Mouse (Mus musculus) MEL (cell line): ENCODE results near the gene Spg11. TPM values are rescaled to one million over a fixed set of nuclear protein-coding genes. Genes with fewer than 3 reads are reported as not detected.

Experiments used
- DNase-seq: peaks from one replicate; pipeline ENCODE4 v3.0.0; 2011; ENCODE audit warnings: low read depth, low spot score
- H3K27ac ChIP-seq: 2 replicates; pipeline ENCODE4 v1.5.1; 2012; ENCODE audit warnings: low read depth, mild to moderate bottlenecking, control low read depth, low read length, moderate library complexity; ENCODE audit not compliant: control insufficient read depth
- H3K27me3 ChIP-seq, 2 experiments: fragments of 150-350 bp in 1 of 2; sonication (generic) in 1 of 2; 2 replicates each; pipeline ENCODE4 v1.6.1; 2012; ENCODE audit warnings: low read length in 2 of 2, mild to moderate bottlenecking in 2 of 2, improper control_type of control experiment in 1 of 2, moderate library complexity in 1 of 2; ENCODE audit not compliant: insufficient read depth in 2 of 2, control insufficient read depth in 1 of 2
- H3K36me3 ChIP-seq, 2 experiments: 2 replicates each; pipeline ENCODE4 v1.6.1; 2012 to 2014; ENCODE audit warnings: low read length in 2 of 2, improper control_type of control experiment in 1 of 2, inconsistent platforms in 1 of 2, mild to moderate bottlenecking in 1 of 2; ENCODE audit not compliant: insufficient read depth in 2 of 2, control insufficient read depth in 1 of 2
- H3K4me1 ChIP-seq, 2 experiments: fragments of 150-350 bp in 1 of 2; sonication (generic) in 1 of 2; 2 replicates each; pipeline ENCODE4 v1.6.1; 2012; ENCODE audit warnings: low read length in 2 of 2, improper control_type of control experiment in 1 of 2, mild to moderate bottlenecking in 1 of 2; ENCODE audit not compliant: insufficient read depth in 2 of 2, control insufficient read depth in 1 of 2
- H3K4me3 ChIP-seq, 2 experiments: fragments of 150-350 bp in 1 of 2; sonication (generic) in 1 of 2; 2 replicates each; pipeline ENCODE4 v1.5.1; 2012; ENCODE audit warnings: low read depth in 2 of 2, low read length in 2 of 2, mild to moderate bottlenecking in 2 of 2, moderate library complexity in 2 of 2, control low read depth in 1 of 2, improper control_type of control experiment in 1 of 2; ENCODE audit not compliant: control insufficient read depth in 1 of 2, insufficient read depth in 1 of 2
- H3K79me2 ChIP-seq: 2 replicates; pipeline ENCODE4 v1.6.1; 2012; ENCODE audit warnings: mild to moderate bottlenecking, low read length, moderate library complexity; ENCODE audit not compliant: control insufficient read depth, poor library complexity, insufficient read depth
- H3K9ac ChIP-seq: 2 replicates; pipeline ENCODE4 v1.6.1; 2012; ENCODE audit warnings: low read depth, mild to moderate bottlenecking, control low read depth, low read length, moderate library complexity; ENCODE audit not compliant: control insufficient read depth, poor library complexity, severe bottlenecking
- H3K9me3 ChIP-seq: fragments of 150-350 bp; sonication (generic); replicated peaks from 2 replicates; pipeline ENCODE4 v1.6.1; 2012; ENCODE audit warnings: mild to moderate bottlenecking, low read length, improper control_type of control experiment, moderate library complexity; ENCODE audit not compliant: insufficient read depth
- CTCF ChIP-seq, 3 experiments: IDR thresholded peaks in 2 of 3; conservative IDR thresholded peaks in 1 of 3; 2 replicates each; pipeline ENCODE4 v1.5.1; 2011 to 2012; ENCODE audit warnings: low read length in 3 of 3, low read depth in 2 of 3, mild to moderate bottlenecking in 2 of 3, improper control_type of control experiment in 1 of 3, inconsistent platforms in 1 of 3, mixed read lengths in 1 of 3, moderate library complexity in 1 of 3; ENCODE audit not compliant: control insufficient read depth in 1 of 3, insufficient read depth in 1 of 3, poor library complexity in 1 of 3, severe bottlenecking in 1 of 3
- E2F4 ChIP-seq: IDR thresholded peaks from 2 replicates; pipeline ENCODE4 v1.6.1; 2011; ENCODE audit warnings: low read depth, low read length, improper control_type of control experiment, borderline replicate concordance
- EP300 ChIP-seq, 2 experiments: IDR thresholded peaks; 2 replicates each; pipeline ENCODE4 v1.6.1; 2011; ENCODE audit warnings: improper control_type of control experiment in 2 of 2, low read length in 2 of 2, low read depth in 1 of 2, mild to moderate bottlenecking in 1 of 2
- GATA1 ChIP-seq: IDR thresholded peaks from 2 replicates; pipeline ENCODE4 v1.6.1; 2011; ENCODE audit warnings: low read depth, low read length, improper control_type of control experiment
- HCFC1 ChIP-seq: IDR thresholded peaks from 2 replicates; pipeline ENCODE4 v1.6.1; 2012; ENCODE audit warnings: low read depth, mild to moderate bottlenecking, inconsistent platforms, low read length, improper control_type of control experiment, moderate library complexity
- JUND ChIP-seq: IDR thresholded peaks from 2 replicates; pipeline ENCODE4 v1.6.1; 2011; ENCODE audit warnings: low read depth, mild to moderate bottlenecking, improper control_type of control experiment, low read length
- KAT2A ChIP-seq: conservative IDR thresholded peaks from 2 replicates; pipeline ENCODE4 v1.6.1; 2012; ENCODE audit warnings: low read depth, low read length, improper control_type of control experiment, inconsistent platforms
- MAFK ChIP-seq: IDR thresholded peaks from 2 replicates; pipeline ENCODE4 v1.6.1; 2011; ENCODE audit warnings: low read depth, mild to moderate bottlenecking, low read length, improper control_type of control experiment, borderline replicate concordance
- MAZ ChIP-seq: IDR thresholded peaks from 2 replicates; pipeline ENCODE4 v1.6.1; 2012; ENCODE audit warnings: low read depth, mild to moderate bottlenecking, inconsistent platforms, low read length, improper control_type of control experiment
- MEF2A ChIP-seq: IDR thresholded peaks from 2 replicates; pipeline ENCODE4 v1.6.1; 2014; ENCODE audit warnings: low read depth, mild to moderate bottlenecking, inconsistent platforms, low read length, improper control_type of control experiment; ENCODE audit not compliant: poor library complexity, insufficient replicate concordance, severe bottlenecking; ENCODE audit errors: extremely low read depth
- MYB ChIP-seq: IDR thresholded peaks from 2 replicates; pipeline ENCODE4 v1.6.1; 2011; ENCODE audit warnings: mild to moderate bottlenecking, low read depth, low read length, improper control_type of control experiment
- MYC ChIP-seq: IDR thresholded peaks from 2 replicates; pipeline ENCODE4 v1.6.1; 2011; ENCODE audit warnings: low read depth, mild to moderate bottlenecking, low read length, improper control_type of control experiment, moderate library complexity
- NRF1 ChIP-seq: IDR thresholded peaks from 2 replicates; pipeline ENCODE4 v1.6.1; 2014; ENCODE audit warnings: low read depth, mild to moderate bottlenecking, inconsistent platforms, low read length, improper control_type of control experiment, moderate library complexity; ENCODE audit not compliant: poor library complexity, insufficient read depth, severe bottlenecking
- POLR2A ChIP-seq, 2 experiments: IDR thresholded peaks; 2 replicates each; pipeline ENCODE4 v1.6.1; 2011 to 2012; ENCODE audit warnings: low read length in 2 of 2, mild to moderate bottlenecking in 2 of 2, control low read depth in 1 of 2, improper control_type of control experiment in 1 of 2, low read depth in 1 of 2, moderate library complexity in 1 of 2; ENCODE audit not compliant: control insufficient read depth in 1 of 2, insufficient read depth in 1 of 2, poor library complexity in 1 of 2
- POLR2AphosphoS5 ChIP-seq: IDR thresholded peaks from 2 replicates; pipeline ENCODE4 v1.6.1; 2012; ENCODE audit warnings: low read depth, borderline replicate concordance, mild to moderate bottlenecking, inconsistent platforms, low read length, moderate library complexity, mixed read lengths
- RAD21 ChIP-seq: IDR thresholded peaks from 2 replicates; pipeline ENCODE4 v1.6.1; 2011; ENCODE audit warnings: mild to moderate bottlenecking, low read depth, low read length, improper control_type of control experiment
- RCOR1 ChIP-seq: IDR thresholded peaks from 2 replicates; pipeline ENCODE4 v1.6.1; 2012; ENCODE audit warnings: low read depth, mild to moderate bottlenecking, inconsistent platforms, low read length, improper control_type of control experiment
- TBP ChIP-seq: IDR thresholded peaks from 2 replicates; pipeline ENCODE4 v1.8.0; 2011; ENCODE audit warnings: low read depth, low read length, improper control_type of control experiment
- USF2 ChIP-seq, 2 experiments: IDR thresholded peaks; 2 replicates each; pipeline ENCODE4 v1.6.1; 2011 to 2012; ENCODE audit warnings: improper control_type of control experiment in 2 of 2, low read length in 2 of 2, borderline replicate concordance in 1 of 2, inconsistent platforms in 1 of 2, low read depth in 1 of 2, mild to moderate bottlenecking in 1 of 2; ENCODE audit not compliant: insufficient read depth in 1 of 2
- ZC3H11A ChIP-seq: IDR thresholded peaks from 2 replicates; pipeline ENCODE4 v1.6.1; 2012; ENCODE audit warnings: low read depth, mild to moderate bottlenecking, inconsistent platforms, low read length, improper control_type of control experiment
- ZNF384 ChIP-seq: IDR thresholded peaks from 2 replicates; pipeline ENCODE4 v1.6.1; 2012; ENCODE audit warnings: low read depth, mild to moderate bottlenecking, inconsistent platforms, low read length, improper control_type of control experiment
- polyA plus RNA-seq, 2 experiments: library from polyadenylated mRNA; stranded (reverse) in 1 of 2; unstranded in 1 of 2; fragments of >175 nt in 1 of 2; fragments of >200 nt in 1 of 2; gene quantifications; 2 replicates each; pipeline versions ENCODE4 v1.2.1 to v1.2.4; 2012; ENCODE audit warnings: low replicate concordance in 2 of 2, low read depth in 1 of 2; ENCODE audit not compliant: insufficient read length in 2 of 2, insufficient read depth in 1 of 2, missing spikeins in 1 of 2
- total RNA-seq: library from RNA; depleted of rRNA; stranded (reverse); fragments of 300-350 nt; gene quantifications from 2 replicates; pipeline ENCODE4 v1.2.3, GENCODE M21; 2012

The Spg11 gene
- total and polyA plus RNA-seq, 3 experiments = 5.9 to 6.9 TPM; not detected in 1

DNA sequence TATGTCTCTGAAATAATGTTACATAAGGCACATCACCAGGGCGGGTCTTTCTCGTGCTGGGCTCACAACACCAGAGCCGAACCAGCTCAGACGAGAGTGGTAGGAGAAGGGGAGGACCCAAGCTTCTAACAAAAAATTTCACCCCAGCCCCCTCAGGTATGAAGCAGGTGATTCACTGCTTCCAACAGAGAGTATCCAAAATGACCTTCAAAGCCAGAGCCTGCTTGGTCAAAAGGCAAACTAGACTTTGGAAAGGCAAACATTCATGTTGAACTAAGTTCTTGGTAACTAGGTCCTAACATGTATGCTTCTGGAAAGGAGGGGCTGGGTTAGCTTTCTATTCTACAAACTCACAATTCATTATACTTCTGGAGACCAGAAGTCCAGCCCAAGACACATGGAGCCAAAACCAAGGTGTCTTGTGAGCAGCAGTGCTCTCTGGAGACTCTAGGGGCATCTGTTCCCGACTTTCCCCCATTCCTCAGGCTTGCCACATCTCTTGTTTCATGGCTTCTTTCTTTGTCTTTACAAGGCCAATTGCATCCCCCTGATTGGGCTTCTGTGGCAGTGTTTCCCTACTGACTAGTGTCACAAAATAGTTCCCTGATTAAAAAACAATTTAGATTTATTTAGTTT lies 23.3 kb upstream of the Spg11 start:
- Histone ChIP-seq H3K27ac (no peak overlapping the region), H3K36me3 (peaks cover 0 to 20% of the 10 kb centered on the region in 2 experiments; a peak in 2 of 4 replicates), H3K9ac (no peak overlapping the region), H3K27me3 (no peaks in the 10 kb centered on the region), H3K4me1 (peaks cover 11 to 19% of the 10 kb centered on the region in 2 experiments), H3K9me3 (no peaks in the 10 kb centered on the region), H3K4me3 (no peak overlapping the region), H3K79me2 (no peaks in the 10 kb centered on the region)
- TF ChIP-seq POLR2A (IDR thresholded peaks at IDR 0.05; ENCODE audit: control insufficient read depth in 1 of 2, insufficient read depth in 1 of 2, low read depth in 1 of 2, low read length in 2 of 2, poor library complexity in 1 of 2) (no peak), KAT2A (no peak), CTCF (IDR thresholded peaks at IDR 0.05 in 2 of 3, conservative IDR thresholded peaks at IDR 0.05 in 1 of 3; ENCODE audit: control insufficient read depth in 1 of 3, insufficient read depth in 1 of 3, low read depth in 2 of 3, low read length in 3 of 3, poor library complexity in 1 of 3, severe bottlenecking in 1 of 3) (0 out of 6 replicates have a peak, but pooled peaks of 1 of the 3 experiments have one; percentile 5)
- no peak for DNase-seq

DNA sequence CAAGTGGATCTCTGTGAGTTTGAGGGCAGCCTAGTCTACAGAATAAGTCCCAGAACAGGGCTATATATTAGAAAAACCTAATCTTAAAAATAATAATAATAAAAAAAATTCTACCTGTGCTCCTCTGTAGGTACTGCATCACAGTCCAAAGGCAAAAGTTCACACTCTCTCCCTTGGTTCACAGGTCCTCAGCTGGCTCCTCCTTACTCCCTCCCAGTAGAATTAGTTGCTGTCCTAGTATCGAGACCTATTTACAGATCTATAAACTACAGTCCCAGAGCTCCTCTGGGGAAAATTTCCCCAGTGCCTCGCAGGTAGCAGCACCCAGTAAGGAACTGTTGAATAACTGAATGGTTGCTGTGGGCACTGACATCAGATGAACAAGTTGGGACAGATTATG lies 22.6 kb upstream of the Spg11 start:
- Histone ChIP-seq H3K9ac (no peak overlapping the region), H3K9me3 (no peaks in the 10 kb centered on the region), H3K4me1 (peaks cover 7 to 17% of the 10 kb centered on the region in 2 experiments), H3K36me3 (peaks cover 0 to 18% of the 10 kb centered on the region in 2 experiments; a peak in 2 of 4 replicates), H3K27ac (no peak overlapping the region), H3K27me3 (no peaks in the 10 kb centered on the region), H3K4me3 (no peak overlapping the region), H3K79me2 (no peaks in the 10 kb centered on the region)
- TF ChIP-seq MYC = no peak
- no peak for TF ChIP-seq NRF1
- TF ChIP-seq RAD21 = no peak
- TF ChIP-seq GATA1 = no peak
- no peak for TF ChIP-seq ZNF384
- TF ChIP-seq JUND = no peak
- no peak for TF ChIP-seq ZC3H11A
- no peak for TF ChIP-seq MAZ
- no peak for TF ChIP-seq EP300 (IDR thresholded peaks at IDR 0.05; ENCODE audit: low read depth in 1 of 2, low read length in 2 of 2)
- no peak for TF ChIP-seq USF2 (IDR thresholded peaks at IDR 0.05; ENCODE audit: borderline replicate concordance in 1 of 2, insufficient read depth in 1 of 2, low read depth in 1 of 2, low read length in 2 of 2)
- no peak for TF ChIP-seq MAFK
- no peak for TF ChIP-seq POLR2AphosphoS5
- no peak for TF ChIP-seq E2F4
- TF ChIP-seq TBP = no peak
- TF ChIP-seq RCOR1 = no peak
- TF ChIP-seq POLR2A (IDR thresholded peaks at IDR 0.05; ENCODE audit: control insufficient read depth in 1 of 2, insufficient read depth in 1 of 2, low read depth in 1 of 2, low read length in 2 of 2, poor library complexity in 1 of 2) = no peak
- TF ChIP-seq MYB = no peak
- no peak for TF ChIP-seq MEF2A
- no peak for TF ChIP-seq HCFC1
- no peak for DNase-seq
